Mouse (Mus musculus): ENCODE data around the gene Mpp2. TPM values are rescaled to one million over a fixed set of nuclear protein-coding genes. Genes with fewer than 3 reads are reported as not detected.

Gene Mpp2
- polyA plus RNA-seq, 1 experiment from 2014 or later, result 8.8 TPM

- H3K9me3 ChIP-seq (replicated peaks; ENCODE audit: low read length), result no peaks in the 10 kb centered on the region
- no peaks in the 10 kb centered on the region for H3K36me3 ChIP-seq (ENCODE audit: insufficient read depth, low read length)
- H3K27ac ChIP-seq, result no peak overlapping the region
- H3K9ac ChIP-seq (ENCODE audit: low read depth, low read length), result no peak overlapping the region
- 63% methylated on average over 6 of the region's 6 CpGs for WGBS
- no peak overlapping the region for H3K4me3 ChIP-seq (replicated peaks; ENCODE audit: low read depth, low read length)
- no peaks in the 10 kb centered on the region for H3K27me3 ChIP-seq (ENCODE audit: insufficient read depth, low read length)
- no peak for TF ChIP-seq CTCF (IDR thresholded peaks at IDR 0.05; ENCODE audit: low read depth)
- no peaks in the 10 kb centered on the region for H3K4me1 ChIP-seq (replicated peaks; ENCODE audit: insufficient read depth, low read length)
- no peak overlapping the region for H3K4me2 ChIP-seq (ENCODE audit: low read length)
- ATAC-seq (replicated peaks; ENCODE audit: low FRiP score, low read depth) (no peak), DNase-seq (ENCODE audit: low spot score) (no peak)
These were observed 72.8 kb downstream of the Mpp2 start for GRCm38 (mm10) chr11:102015472-102015871.

GRCm38 (mm10) chr11:102013201-102013600, 75.1 kb downstream of the Mpp2 start:
- Histone ChIP-seq H3K4me1 (replicated peaks; ENCODE audit: insufficient read depth, low read length) (no peaks in the 10 kb centered on the region), H3K9me3 (replicated peaks; ENCODE audit: low read length) (no peaks in the 10 kb centered on the region), H3K4me2 (ENCODE audit: low read length) (no peak overlapping the region), H3K27ac (no peak overlapping the region), H3K4me3 (replicated peaks; ENCODE audit: low read depth, low read length) (no peak overlapping the region), H3K9ac (ENCODE audit: low read depth, low read length) (no peak overlapping the region), H3K36me3 (ENCODE audit: insufficient read depth, low read length) (no peaks in the 10 kb centered on the region), H3K27me3 (ENCODE audit: insufficient read depth, low read length) (no peaks in the 10 kb centered on the region)
- ATAC-seq (replicated peaks; ENCODE audit: low FRiP score, low read depth), result no peak
- DNase-seq (ENCODE audit: low spot score), result no peak
- 70% methylated on average over 8 of the region's 8 CpGs for WGBS
- peak; percentile 18; the same call in 1 of the 2 replicates for TF ChIP-seq CTCF (IDR thresholded peaks at IDR 0.05; ENCODE audit: low read depth)

- no peak overlapping the region for H3K4me2 ChIP-seq (ENCODE audit: low read length)
- TF ChIP-seq CTCF (IDR thresholded peaks at IDR 0.05; ENCODE audit: low read depth), result no peak
- no peaks in the 10 kb centered on the region for H3K4me1 ChIP-seq (replicated peaks; ENCODE audit: insufficient read depth, low read length)
- DNase-seq (ENCODE audit: low spot score) (no peak), ATAC-seq (replicated peaks; ENCODE audit: low FRiP score, low read depth) (no peak)
- H3K27ac ChIP-seq, result no peak overlapping the region
- H3K9me3 ChIP-seq (replicated peaks; ENCODE audit: low read length), result no peaks in the 10 kb centered on the region
- H3K9ac ChIP-seq (ENCODE audit: low read depth, low read length), result no peak overlapping the region
- H3K27me3 ChIP-seq (ENCODE audit: insufficient read depth, low read length), result no peaks in the 10 kb centered on the region
- no peaks in the 10 kb centered on the region for H3K36me3 ChIP-seq (ENCODE audit: insufficient read depth, low read length)
- no peak overlapping the region for H3K4me3 ChIP-seq (replicated peaks; ENCODE audit: low read depth, low read length)
- 86% methylated on average over 8 of the region's 8 CpGs for WGBS
These were observed 76.8 kb downstream of the Mpp2 start for GRCm38 (mm10) chr11:102011510-102011909.

- Histone ChIP-seq H3K27ac (no peak overlapping the region), H3K27me3 (ENCODE audit: insufficient read depth, low read length) (no peaks in the 10 kb centered on the region), H3K9ac (ENCODE audit: low read depth, low read length) (no peak overlapping the region), H3K4me1 (replicated peaks; ENCODE audit: insufficient read depth, low read length) (no peaks in the 10 kb centered on the region), H3K9me3 (replicated peaks; ENCODE audit: low read length) (no peaks in the 10 kb centered on the region), H3K4me3 (replicated peaks; ENCODE audit: low read depth, low read length) (no peak overlapping the region), H3K4me2 (ENCODE audit: low read length) (no peak overlapping the region), H3K36me3 (ENCODE audit: insufficient read depth, low read length) (no peaks in the 10 kb centered on the region)
- WGBS, result 55% methylated on average over 13 of the region's 13 CpGs
- no peak for TF ChIP-seq CTCF (IDR thresholded peaks at IDR 0.05; ENCODE audit: low read depth)
- no peak for DNase-seq (ENCODE audit: low spot score)
- ATAC-seq (replicated peaks; ENCODE audit: low FRiP score, low read depth), result no peak
These were observed 78.2 kb downstream of the Mpp2 start for GRCm38 (mm10) chr11:102010140-102010539.

- no peaks in the 10 kb centered on the region for H3K27me3 ChIP-seq (ENCODE audit: insufficient read depth, low read length)
- DNase-seq (ENCODE audit: low spot score), result peak; percentile 35
- no peaks in the 10 kb centered on the region for H3K4me1 ChIP-seq (replicated peaks; ENCODE audit: insufficient read depth, low read length)
- H3K9ac ChIP-seq (ENCODE audit: low read depth, low read length), result no peak overlapping the region
- H3K4me2 ChIP-seq (ENCODE audit: low read length), result no peak overlapping the region
- no peak for TF ChIP-seq CTCF (IDR thresholded peaks at IDR 0.05; ENCODE audit: low read depth)
- H3K36me3 ChIP-seq (ENCODE audit: insufficient read depth, low read length), result no peaks in the 10 kb centered on the region
- H3K4me3 ChIP-seq (replicated peaks; ENCODE audit: low read depth, low read length), result no peak overlapping the region
- WGBS, result 68% methylated on average over 15 of the region's 15 CpGs
- H3K27ac ChIP-seq, result no peak overlapping the region
- no peaks in the 10 kb centered on the region for H3K9me3 ChIP-seq (replicated peaks; ENCODE audit: low read length)
- ATAC-seq (replicated peaks; ENCODE audit: low FRiP score, low read depth), result no peak
These were observed 79.2 kb downstream of the Mpp2 start for GRCm38 (mm10) chr11:102008954-102009637.

GRCm38 (mm10) chr11:102008372-102008771, 79.9 kb downstream of the Mpp2 start:
- no peak overlapping the region for H3K4me2 ChIP-seq (ENCODE audit: low read length)
- ATAC-seq (replicated peaks; ENCODE audit: low FRiP score, low read depth) (no peak), DNase-seq (ENCODE audit: low spot score) (no peak)
- TF ChIP-seq CTCF (IDR thresholded peaks at IDR 0.05; ENCODE audit: low read depth), result no peak
- H3K9ac ChIP-seq (ENCODE audit: low read depth, low read length), result no peak overlapping the region
- no peak overlapping the region for H3K4me3 ChIP-seq (replicated peaks; ENCODE audit: low read depth, low read length)
- H3K4me1 ChIP-seq (replicated peaks; ENCODE audit: insufficient read depth, low read length), result no peaks in the 10 kb centered on the region
- 92% methylated on average over 8 of the region's 8 CpGs for WGBS
- no peaks in the 10 kb centered on the region for H3K36me3 ChIP-seq (ENCODE audit: insufficient read depth, low read length)
- no peak overlapping the region for H3K27ac ChIP-seq
- H3K9me3 ChIP-seq (replicated peaks; ENCODE audit: low read length), result no peaks in the 10 kb centered on the region
- no peaks in the 10 kb centered on the region for H3K27me3 ChIP-seq (ENCODE audit: insufficient read depth, low read length)

Other genes with a start within 250 kb of the Mpp2 start
- gene Meox1, start 194.1 kb downstream of the Mpp2 start, polyA plus RNA-seq (2015; fragmentation: Nextera tagmentation; extraction: Ambion mirVana), result 13.9 and 14.3 TPM in 2 replicates
- gene Sost, start 121.5 kb downstream of the Mpp2 start, polyA plus RNA-seq (2015; fragmentation: Nextera tagmentation; extraction: Ambion mirVana), result 1.6 and 1.8 TPM in 2 replicates
- gene Cfap97d1, start 104.2 kb downstream of the Mpp2 start, polyA plus RNA-seq (2015; fragmentation: Nextera tagmentation; extraction: Ambion mirVana), result not detected in 2 replicates
- 51.7 and 57.9 TPM in 2 replicates for gene Dusp3, start 101.5 kb downstream of the Mpp2 start, polyA plus RNA-seq (2015; fragmentation: Nextera tagmentation; extraction: Ambion mirVana)
- gene Mpp3, start 60.1 kb downstream of the Mpp2 start, polyA plus RNA-seq (2015; fragmentation: Nextera tagmentation; extraction: Ambion mirVana), result 3.5 and 4.2 TPM in 2 replicates
- gene Cd300lg, start 47.0 kb downstream of the Mpp2 start, polyA plus RNA-seq (2015; fragmentation: Nextera tagmentation; extraction: Ambion mirVana), result 2.8 and 2.9 TPM in 2 replicates
- gene Ppy, start 12.8 kb upstream of the Mpp2 start, polyA plus RNA-seq (2015; fragmentation: Nextera tagmentation; extraction: Ambion mirVana), result not detected in 2 replicates
- gene Pyy, start 19.3 kb upstream of the Mpp2 start, polyA plus RNA-seq (2015; fragmentation: Nextera tagmentation; extraction: Ambion mirVana), result not detected in 2 replicates
- not detected in 2 replicates for gene Nags, start 57.0 kb upstream of the Mpp2 start, polyA plus RNA-seq (2015; fragmentation: Nextera tagmentation; extraction: Ambion mirVana)
- gene Tmem101, start 67.9 kb upstream of the Mpp2 start, polyA plus RNA-seq (2015; fragmentation: Nextera tagmentation; extraction: Ambion mirVana), result 25.0 and 28.6 TPM in 2 replicates
- gene Lsm12, start 96.8 kb upstream of the Mpp2 start, polyA plus RNA-seq (2015; fragmentation: Nextera tagmentation; extraction: Ambion mirVana), result 111 and 123 TPM in 2 replicates
- gene G6pc3, start 101.1 kb upstream of the Mpp2 start, polyA plus RNA-seq (2015; fragmentation: Nextera tagmentation; extraction: Ambion mirVana), result 41.4 and 43.6 TPM in 2 replicates
- gene Hdac5, start 141.7 kb upstream of the Mpp2 start, polyA plus RNA-seq (2015; fragmentation: Nextera tagmentation; extraction: Ambion mirVana), result 38.1 and 39.3 TPM in 2 replicates
- 6.3 and 9.2 TPM in 2 replicates for gene BC030867, start 160.4 kb upstream of the Mpp2 start, polyA plus RNA-seq (2015; fragmentation: Nextera tagmentation; extraction: Ambion mirVana)
- 0.09 TPM in 1 of 2 replicates, not detected in the other for gene Asb16, start 180.2 kb upstream of the Mpp2 start, polyA plus RNA-seq (2015; fragmentation: Nextera tagmentation; extraction: Ambion mirVana)
- 46.1 and 49.1 TPM in 2 replicates for gene Tmub2, start 196.4 kb upstream of the Mpp2 start, polyA plus RNA-seq (2015; fragmentation: Nextera tagmentation; extraction: Ambion mirVana)
- 9.6 and 9.7 TPM in 2 replicates for gene Atxn7l3, start 208.1 kb upstream of the Mpp2 start, polyA plus RNA-seq (2015; fragmentation: Nextera tagmentation; extraction: Ambion mirVana)
- gene Ubtf, start 231.2 kb upstream of the Mpp2 start, polyA plus RNA-seq (2015; fragmentation: Nextera tagmentation; extraction: Ambion mirVana), result 75.5 and 80.8 TPM in 2 replicates